Mouse (Mus musculus): ENCODE measurements around the gene Lhfpl2. TPM values are rescaled to one million over a fixed set of nuclear protein-coding genes. Genes with fewer than 3 reads are reported as not detected.

Gene Lhfpl2
- polyA plus RNA-seq, 1 experiment from 2014 or later = 18.5 TPM

DNA sequence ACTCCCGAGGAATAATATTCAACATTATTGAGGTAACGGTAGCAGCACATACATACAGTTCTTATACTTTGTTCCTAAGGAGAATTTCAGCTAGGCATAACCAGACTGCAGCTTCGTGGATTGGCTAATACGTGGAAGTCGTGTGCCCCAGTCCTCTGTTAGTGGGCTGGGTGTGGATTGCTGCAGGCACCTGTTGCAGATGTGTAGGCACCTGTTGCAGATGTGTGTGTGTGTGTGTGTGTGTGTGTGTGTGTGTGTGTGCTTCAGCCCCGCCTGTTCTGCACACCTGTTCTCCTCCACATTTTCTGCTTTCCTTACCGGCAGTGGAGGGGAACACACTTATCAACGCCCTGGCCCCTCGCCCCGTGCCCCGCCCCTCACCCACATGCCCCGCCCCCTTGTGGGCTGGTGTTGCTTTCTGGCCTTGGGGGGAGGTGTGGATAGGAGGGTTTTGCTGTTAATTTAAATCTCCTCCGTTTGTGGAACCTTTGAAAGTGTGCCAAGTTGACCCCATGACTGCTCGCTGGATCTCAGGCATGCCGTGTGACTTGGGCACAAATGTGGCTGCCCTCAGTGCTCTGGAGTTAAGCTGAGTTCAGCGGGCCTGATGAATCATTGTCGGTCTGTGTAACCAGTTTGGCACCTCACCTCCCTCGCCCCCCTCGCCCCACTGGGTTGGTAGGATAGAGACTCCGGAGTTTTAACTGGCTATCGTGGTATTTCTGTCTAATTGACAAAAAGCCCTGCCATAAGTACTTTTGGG lies 4.9 kb downstream of the Lhfpl2 start:
- Histone ChIP-seq H3K4me2 (peak overlapping the region; percentile 50), H3K9ac (ENCODE audit: low read depth, low read length) (peak overlapping the region; percentile 17; the same call in 1 of the 2 replicates), H3K4me3 (ENCODE audit: low read depth, low read length) (0 out of 2 replicates have a peak overlapping the region, but pooled peaks have one; percentile 14), H3K9me3 (replicated peaks; ENCODE audit: control insufficient read depth, low read length) (peaks cover 2% of the 10 kb centered on the region; the same call in 1 of the 2 replicates), H3K36me3 (ENCODE audit: control insufficient read depth, insufficient read depth, low read length) (no peaks in the 10 kb centered on the region), H3K27ac (ENCODE audit: low read depth, low read length) (no peak overlapping the region; the same call in 1 of the 2 replicates), H3K4me1 (ENCODE audit: control insufficient read depth, insufficient read depth, low read length) (peaks cover 54% of the 10 kb centered on the region), H3K27me3 (ENCODE audit: control insufficient read depth, insufficient read depth, low read length) (no peaks in the 10 kb centered on the region)
- ATAC-seq (replicated peaks; ENCODE audit: insufficient number of reproducible peaks, low FRiP score, low TSS enrichment) = no peak
- WGBS (ENCODE audit: insufficient replicate concordance) = 17% methylated on average over 21 of the region's 21 CpGs

DNA sequence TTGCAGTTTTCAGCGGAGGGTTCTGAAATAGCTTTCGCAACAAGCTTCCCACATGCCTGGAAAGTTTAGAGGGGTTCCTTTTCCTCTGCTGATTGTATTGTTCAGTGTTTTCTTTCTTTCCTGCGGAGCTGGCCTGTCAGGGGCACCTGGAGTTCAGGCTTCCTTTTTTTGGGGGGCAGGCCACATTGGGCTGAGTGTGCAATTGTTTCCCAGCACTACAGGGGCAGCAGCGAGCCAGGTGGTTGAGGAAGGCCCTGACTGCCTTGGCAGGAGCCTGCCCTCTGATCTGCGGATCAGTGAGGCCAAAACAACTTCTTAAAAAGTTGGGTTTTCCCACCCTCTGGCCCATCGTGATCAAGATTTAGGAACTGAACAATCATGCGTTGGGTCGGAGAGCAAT lies 5.6 kb downstream of the Lhfpl2 start:
- Histone ChIP-seq H3K4me3 (ENCODE audit: low read depth, low read length) (no peak overlapping the region), H3K9ac (ENCODE audit: low read depth, low read length) (no peak overlapping the region; the same call in 1 of the 2 replicates), H3K36me3 (ENCODE audit: control insufficient read depth, insufficient read depth, low read length) (no peaks in the 10 kb centered on the region), H3K27me3 (ENCODE audit: control insufficient read depth, insufficient read depth, low read length) (0 out of 2 replicates have a peak, but pooled peaks cover 2% of the 10 kb centered on the region), H3K4me1 (ENCODE audit: control insufficient read depth, insufficient read depth, low read length) (peaks cover 54% of the 10 kb centered on the region), H3K4me2 (peak overlapping the region; percentile 50), H3K27ac (ENCODE audit: low read depth, low read length) (no peak overlapping the region; the same call in 1 of the 2 replicates), H3K9me3 (replicated peaks; ENCODE audit: control insufficient read depth, low read length) (peaks cover 2% of the 10 kb centered on the region; the same call in 1 of the 2 replicates)
- ATAC-seq (replicated peaks; ENCODE audit: insufficient number of reproducible peaks, low FRiP score, low TSS enrichment) = no peak
- WGBS (ENCODE audit: insufficient replicate concordance) = 47% methylated on average over 8 of the region's 8 CpGs

DNA sequence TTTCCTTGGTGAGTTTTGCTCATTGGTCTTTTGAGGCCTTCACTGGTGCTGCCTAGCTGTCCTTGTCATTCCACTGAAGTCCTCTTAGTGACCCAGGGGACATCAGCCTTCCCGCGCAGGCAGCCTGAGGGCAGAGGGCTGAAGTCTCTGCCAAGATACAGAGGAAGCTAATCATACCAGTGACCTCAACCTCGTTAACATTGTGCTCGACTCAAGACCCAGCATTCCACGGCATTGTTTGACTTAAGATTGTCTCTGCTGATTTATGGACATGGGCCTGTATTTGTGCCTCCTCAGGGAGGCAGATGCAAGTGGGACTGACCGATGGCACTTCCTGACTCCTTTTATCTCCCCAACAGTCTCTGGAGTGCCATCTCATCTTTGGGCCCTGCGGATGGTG lies 7.0 kb downstream of the Lhfpl2 start:
- Histone ChIP-seq H3K4me3 (ENCODE audit: low read depth, low read length) (no peak overlapping the region), H3K27ac (ENCODE audit: low read depth, low read length) (peak overlapping the region; percentile 7; the same call in 1 of the 2 replicates), H3K36me3 (ENCODE audit: control insufficient read depth, insufficient read depth, low read length) (no peaks in the 10 kb centered on the region), H3K4me1 (ENCODE audit: control insufficient read depth, insufficient read depth, low read length) (peaks cover 57% of the 10 kb centered on the region), H3K27me3 (ENCODE audit: control insufficient read depth, insufficient read depth, low read length) (0 out of 2 replicates have a peak, but pooled peaks cover 2% of the 10 kb centered on the region), H3K9ac (ENCODE audit: low read depth, low read length) (no peak overlapping the region), H3K9me3 (replicated peaks; ENCODE audit: control insufficient read depth, low read length) (peaks cover 2% of the 10 kb centered on the region; the same call in 1 of the 2 replicates), H3K4me2 (no peak overlapping the region)
- 29% methylated on average over 7 of the region's 7 CpGs for WGBS (ENCODE audit: insufficient replicate concordance)
- ATAC-seq (replicated peaks; ENCODE audit: insufficient number of reproducible peaks, low FRiP score, low TSS enrichment) = no peak

DNA sequence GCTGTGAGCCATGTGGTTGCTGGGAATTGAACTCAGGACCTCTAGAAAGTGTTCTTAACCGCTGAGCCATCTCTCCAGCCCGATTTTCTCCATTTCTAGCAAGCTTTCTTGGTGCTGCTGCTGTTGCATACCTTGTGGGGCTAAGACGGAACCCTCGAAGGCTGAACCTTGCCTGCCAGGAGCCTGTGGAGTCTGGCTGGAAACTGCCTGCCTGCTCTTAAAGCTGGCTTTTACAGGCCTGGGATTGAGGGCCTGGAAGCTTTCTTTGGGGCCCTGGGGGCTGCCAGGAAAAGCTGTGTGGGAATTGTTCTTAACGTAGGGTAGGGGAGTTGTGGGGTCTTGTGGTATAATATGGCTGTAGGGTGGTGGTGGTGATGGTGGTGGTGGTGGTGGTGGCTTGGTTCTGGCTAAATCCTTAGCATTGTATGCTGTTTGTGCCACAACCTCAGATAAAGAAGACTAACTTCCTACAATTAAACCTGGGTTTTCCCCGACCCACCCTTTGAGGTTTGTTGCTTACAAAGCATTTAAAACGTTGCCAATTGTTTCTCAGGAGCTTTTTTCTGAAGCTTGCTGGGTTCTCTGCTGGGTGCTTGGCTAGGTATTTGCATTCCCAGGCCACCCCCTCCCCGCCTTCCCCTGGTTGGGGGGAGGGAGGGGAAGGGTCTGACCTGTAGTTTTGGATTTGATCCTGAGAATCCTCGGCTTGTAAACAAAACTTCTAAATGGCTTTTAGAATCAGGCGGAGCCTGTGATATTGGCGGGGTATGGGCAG lies 7.9 kb downstream of the Lhfpl2 start:
- no peak overlapping the region for H3K4me3 ChIP-seq (ENCODE audit: low read depth, low read length)
- peaks cover 57% of the 10 kb centered on the region for H3K4me1 ChIP-seq (ENCODE audit: control insufficient read depth, insufficient read depth, low read length)
- no peak overlapping the region for H3K4me2 ChIP-seq
- WGBS (ENCODE audit: insufficient replicate concordance) = 34% methylated on average over 11 of the region's 11 CpGs
- H3K9ac ChIP-seq (ENCODE audit: low read depth, low read length) = no peak overlapping the region
- no peak overlapping the region for H3K27ac ChIP-seq (ENCODE audit: low read depth, low read length)
- H3K9me3 ChIP-seq (replicated peaks; ENCODE audit: control insufficient read depth, low read length) = no peaks in the 10 kb centered on the region
- H3K27me3 ChIP-seq (ENCODE audit: control insufficient read depth, insufficient read depth, low read length) = 0 out of 2 replicates have a peak, but pooled peaks cover 2% of the 10 kb centered on the region
- ATAC-seq (replicated peaks; ENCODE audit: insufficient number of reproducible peaks, low FRiP score, low TSS enrichment) = no peak
- H3K36me3 ChIP-seq (ENCODE audit: control insufficient read depth, insufficient read depth, low read length) = no peaks in the 10 kb centered on the region

DNA sequence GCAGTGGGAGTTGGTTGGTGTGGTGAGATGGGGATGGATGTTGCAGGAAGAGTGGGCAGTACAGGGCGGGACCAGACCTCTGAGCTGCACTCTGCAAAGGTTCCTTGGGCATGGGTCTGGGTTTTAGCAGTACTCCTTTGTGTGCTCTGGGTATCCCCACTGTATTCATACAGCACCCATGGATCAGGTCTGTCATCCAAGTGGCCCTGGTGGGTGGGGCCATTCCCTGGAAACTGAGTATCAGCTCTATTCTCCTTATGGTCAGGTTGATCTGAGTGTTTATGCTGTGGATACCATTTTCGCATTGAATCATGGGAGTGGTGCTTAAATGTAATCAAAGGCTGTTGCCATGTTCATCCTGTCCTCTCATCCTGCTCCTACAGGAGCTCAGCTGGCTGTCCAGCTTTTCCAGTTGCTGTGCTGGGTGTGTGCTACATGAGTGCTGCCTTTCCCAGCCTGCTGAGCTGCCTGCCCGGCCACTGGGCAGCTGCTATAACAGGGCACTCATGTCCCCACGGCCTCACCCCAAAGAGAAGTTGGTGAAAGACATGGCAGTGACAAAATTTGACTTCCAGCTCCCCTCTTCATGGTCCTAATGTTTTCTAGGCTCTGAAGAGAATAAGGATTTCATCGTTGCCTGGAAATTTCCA lies 9.2 kb downstream of the Lhfpl2 start:
- ATAC-seq (replicated peaks; ENCODE audit: insufficient number of reproducible peaks, low FRiP score, low TSS enrichment) = no peak
- H3K4me1 ChIP-seq (ENCODE audit: control insufficient read depth, insufficient read depth, low read length) = peaks cover 53% of the 10 kb centered on the region

GRCm38 (mm10) chr13:94068308-94068707 lies 10.7 kb downstream of the Lhfpl2 start:
- Histone ChIP-seq H3K4me2 (no peak overlapping the region), H3K4me1 (ENCODE audit: control insufficient read depth, insufficient read depth, low read length) (peaks cover 48% of the 10 kb centered on the region), H3K27ac (ENCODE audit: low read depth, low read length) (no peak overlapping the region), H3K36me3 (ENCODE audit: control insufficient read depth, insufficient read depth, low read length) (no peaks in the 10 kb centered on the region), H3K27me3 (ENCODE audit: control insufficient read depth, insufficient read depth, low read length) (0 out of 2 replicates have a peak, but pooled peaks cover 2% of the 10 kb centered on the region), H3K9ac (ENCODE audit: low read depth, low read length) (no peak overlapping the region), H3K4me3 (ENCODE audit: low read depth, low read length) (no peak overlapping the region), H3K9me3 (replicated peaks; ENCODE audit: control insufficient read depth, low read length) (0 out of 2 replicates have a peak, but pooled peaks cover 3% of the 10 kb centered on the region)
- no peak for ATAC-seq (replicated peaks; ENCODE audit: insufficient number of reproducible peaks, low FRiP score, low TSS enrichment)
- 94% methylated on average over 1 of the region's 1 CpGs for WGBS (ENCODE audit: insufficient replicate concordance)

More for the DNA sequence above, 9.2 kb downstream of the Lhfpl2 start:
- 78% methylated on average over 5 of the region's 5 CpGs for WGBS (ENCODE audit: insufficient replicate concordance)
- Histone ChIP-seq H3K36me3 (ENCODE audit: control insufficient read depth, insufficient read depth, low read length) (no peaks in the 10 kb centered on the region), H3K9ac (ENCODE audit: low read depth, low read length) (no peak overlapping the region), H3K4me2 (no peak overlapping the region), H3K9me3 (replicated peaks; ENCODE audit: control insufficient read depth, low read length) (0 out of 2 replicates have a peak, but pooled peaks cover 3% of the 10 kb centered on the region), H3K27me3 (ENCODE audit: control insufficient read depth, insufficient read depth, low read length) (0 out of 2 replicates have a peak, but pooled peaks cover 2% of the 10 kb centered on the region), H3K27ac (ENCODE audit: low read depth, low read length) (no peak overlapping the region), H3K4me3 (ENCODE audit: low read depth, low read length) (no peak overlapping the region)

- Histone ChIP-seq H3K4me3 (ENCODE audit: low read depth, low read length) (no peak overlapping the region), H3K27ac (ENCODE audit: low read depth, low read length) (no peak overlapping the region), H3K36me3 (ENCODE audit: control insufficient read depth, insufficient read depth, low read length) (no peaks in the 10 kb centered on the region), H3K9me3 (replicated peaks; ENCODE audit: control insufficient read depth, low read length) (0 out of 2 replicates have a peak, but pooled peaks cover 3% of the 10 kb centered on the region), H3K9ac (ENCODE audit: low read depth, low read length) (no peak overlapping the region), H3K4me2 (no peak overlapping the region), H3K4me1 (ENCODE audit: control insufficient read depth, insufficient read depth, low read length) (peaks cover 40% of the 10 kb centered on the region), H3K27me3 (ENCODE audit: control insufficient read depth, insufficient read depth, low read length) (0 out of 2 replicates have a peak, but pooled peaks cover 2% of the 10 kb centered on the region)
- no peak for ATAC-seq (replicated peaks; ENCODE audit: insufficient number of reproducible peaks, low FRiP score, low TSS enrichment)
- 74% methylated on average over 16 of the region's 16 CpGs for WGBS (ENCODE audit: insufficient replicate concordance)
Measured at GRCm38 (mm10) chr13:94069421-94070307, 12.1 kb downstream of the Lhfpl2 start.
